Mouse (Mus musculus): ENCODE results near the gene Tepsin. TPM values are rescaled to one million over a fixed set of nuclear protein-coding genes. Genes with fewer than 3 reads are reported as not detected.

The Tepsin gene
- total RNA-seq, 2 experiments from 2014 or later = 13.9 to 17.9 TPM

Small RNAs within 50 kb of the gene (microRNA-seq; reads per million reads assigned to microRNA genes)
- gene Gm25948 = 0 to 0.20 reads per million in 2 experiments

Other genes with a start within 250 kb of the Tepsin start
- gene Chmp6, start 185.3 kb downstream of the Tepsin start, total RNA-seq (2021) = 10 to 100 TPM; 33.7 to 36.0 TPM
- 100 to 1,000 TPM; 257 to 261 TPM for gene Baiap2, start 156.0 kb downstream of the Tepsin start, total RNA-seq (2021)
- 100 to 1,000 TPM; 205 to 215 TPM for gene Aatk, start 51.6 kb downstream of the Tepsin start, total RNA-seq (2021)
- 10 to 100 TPM; 31.7 to 32.5 TPM for gene Cep131, start 11.9 kb downstream of the Tepsin start, total RNA-seq (2021)
- 10 to 100 TPM; 38.6 to 39.3 TPM for gene Ndufaf8, start 197 bp upstream of the Tepsin start, total RNA-seq (2021)
- 10 to 100 TPM; 81.4 to 86.5 TPM for gene Slc38a10, start 52.6 kb upstream of the Tepsin start, total RNA-seq (2021)
- gene Bahcc1, start 134.2 kb upstream of the Tepsin start, total RNA-seq (2021) = 10 to 100 TPM; 17.6 to 19.0 TPM
- 1,000 to 10,000 TPM; 1,279 to 1,291 TPM for gene Actg1, start 249.8 kb upstream of the Tepsin start, total RNA-seq (2021)